Mouse (Mus musculus): Measurements from ENCODE around the gene Mmp20.

Mmp20 gene

GRCm38 (mm10) chr9:7627931-7628330, at the start of gene Mmp20:
TSS of gene Mmp20 (plus strand) at chr9:7628231.
- in situ Hi-C loops (cut with MboI, MseI): no loop called here

DNA sequence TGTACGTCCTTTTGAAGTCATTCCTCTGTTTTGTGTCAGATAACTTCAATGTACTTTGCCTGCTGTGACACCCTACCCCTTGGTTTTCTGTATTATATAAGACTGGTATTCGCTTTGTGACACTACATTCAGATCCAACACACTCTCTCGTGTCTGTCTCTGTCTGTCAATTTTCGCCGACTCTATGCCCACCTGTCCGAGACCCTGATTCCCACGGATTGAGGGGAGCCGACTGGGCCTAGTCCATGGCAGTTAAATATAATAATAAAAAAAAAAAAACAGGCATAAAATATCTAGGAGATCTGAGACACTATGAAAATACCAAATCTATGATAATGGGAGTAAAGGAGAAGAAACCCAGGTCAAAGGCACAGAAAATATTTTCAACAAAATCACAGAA, 38.0 kb upstream of the Mmp20 start:
- in situ Hi-C loops (cut with MboI, MseI): no loop called here

GRCm38 (mm10) chr9:7593272-7593812, 34.7 kb upstream of the Mmp20 start:
- in situ Hi-C loops (cut with MboI, MseI): no loop called here

DNA sequence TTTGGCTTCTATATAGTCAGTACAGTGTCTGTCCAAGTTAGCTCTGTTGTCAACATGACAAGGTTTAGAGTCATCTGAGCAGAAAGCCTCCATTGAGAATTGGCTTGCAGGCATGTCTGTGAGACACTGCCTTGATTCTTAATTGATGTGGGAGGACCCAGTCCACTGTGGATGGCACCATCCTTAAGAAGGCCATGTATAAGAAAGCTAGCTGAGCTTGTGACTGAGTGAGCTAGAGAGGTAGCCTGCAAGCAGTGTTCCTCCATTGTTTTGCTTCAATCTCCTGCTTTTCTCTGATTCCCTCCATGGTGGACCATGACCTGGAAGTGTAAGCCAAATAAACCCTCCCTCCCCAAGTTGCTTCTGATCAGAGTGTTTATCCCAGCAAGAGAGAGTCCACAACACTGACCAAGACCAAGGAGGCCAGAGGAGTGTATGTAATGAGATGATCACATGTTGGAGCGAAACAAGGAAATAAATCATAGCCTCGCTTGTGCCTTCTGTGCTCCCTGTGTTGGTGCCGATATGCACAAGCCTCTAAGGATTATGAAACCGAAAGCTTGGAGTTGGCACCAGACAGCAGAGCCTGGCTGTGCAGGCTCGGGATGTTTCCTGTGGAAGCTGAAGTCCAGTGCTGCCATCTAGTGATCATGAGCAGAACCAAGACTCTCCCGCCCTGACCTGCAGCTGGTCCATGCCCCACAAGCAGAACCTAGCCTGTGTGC, 33.1 kb upstream of the Mmp20 start:
- in situ Hi-C loops (cut with MboI, MseI): loop anchor here (5.0 kb wide), 1 partner anchor 378 kb away; no protein-coding TSS in a partner anchor

DNA sequence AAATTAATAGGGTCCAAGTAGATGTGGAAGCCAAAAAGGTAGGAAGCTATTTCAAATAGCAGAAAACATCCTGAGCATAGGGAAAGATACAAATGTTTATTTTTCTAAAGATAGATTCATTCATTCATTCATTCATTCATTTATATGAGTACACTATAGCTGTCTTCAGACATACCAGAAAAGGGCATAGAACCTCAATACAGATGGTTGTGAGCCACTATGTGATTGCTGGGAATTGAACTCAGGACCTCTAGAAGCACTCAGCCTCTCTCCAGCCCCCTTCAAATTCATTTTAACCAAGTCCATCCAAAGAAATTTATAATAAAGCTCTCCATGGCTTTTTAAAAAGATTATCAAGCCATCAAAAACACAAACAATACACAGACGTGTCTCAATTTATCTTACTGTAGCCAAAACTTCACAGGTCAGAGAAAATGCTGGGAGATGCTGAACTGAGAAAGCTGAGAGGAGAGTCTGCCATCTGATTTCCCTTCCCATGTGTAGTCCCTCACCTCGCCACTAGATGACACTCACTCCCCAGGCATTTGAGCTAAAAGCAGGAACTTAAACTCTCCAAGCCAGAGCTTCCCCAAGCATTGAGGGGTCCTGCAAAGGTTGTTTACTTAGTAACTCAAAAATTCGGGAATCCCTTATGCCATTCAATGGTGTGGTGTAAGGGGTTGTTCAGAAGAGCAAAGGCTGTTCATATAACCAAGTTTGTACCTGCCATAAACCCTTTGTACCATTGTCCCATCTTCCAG, 24.9 kb upstream of the Mmp20 start:
- in situ Hi-C loops (cut with MboI, MseI): loop anchor here in 1 of 2 experiments (5.0 kb wide), 1 partner anchor 294 kb away; no protein-coding TSS in a partner anchor

- in situ Hi-C loops (cut with MboI, MseI): loop anchor here in 1 of 2 experiments (5.0 kb wide), 1 partner anchor 293 kb away; no protein-coding TSS in a partner anchor
These were observed 24.0 kb upstream of the Mmp20 start for GRCm38 (mm10) chr9:7604005-7604404.

DNA sequence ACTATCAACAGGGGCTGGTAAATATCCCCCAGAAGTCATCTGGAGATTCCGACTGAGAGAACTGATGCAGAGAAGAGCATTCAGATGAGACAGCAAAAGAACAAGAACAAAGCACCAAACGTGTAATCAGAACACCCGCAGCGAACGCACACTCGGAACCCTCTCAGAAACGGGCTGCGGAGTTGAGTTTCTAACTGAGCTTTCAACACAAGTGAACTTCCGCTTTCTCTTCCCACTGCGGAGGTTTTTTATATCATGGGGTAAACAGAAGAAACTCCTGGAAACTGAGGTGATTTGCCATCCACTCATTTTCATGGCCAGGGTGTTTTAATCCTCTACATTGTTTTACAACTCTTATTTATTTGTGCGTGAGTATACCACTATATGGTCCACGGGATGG, 22.4 kb upstream of the Mmp20 start:
- in situ Hi-C loops (cut with MboI, MseI): no loop called here

- in situ Hi-C loops (cut with MboI, MseI): loop anchor here in 1 of 2 experiments (5.0 kb wide), 1 partner anchor 85 kb away; no protein-coding TSS in a partner anchor
These were observed 5.4 kb upstream of the Mmp20 start for GRCm38 (mm10) chr9:7622582-7622981.

- in situ Hi-C loops (cut with MboI, MseI): no loop called here
These were observed 5.9 kb downstream of the Mmp20 start for GRCm38 (mm10) chr9:7633936-7634335.

DNA sequence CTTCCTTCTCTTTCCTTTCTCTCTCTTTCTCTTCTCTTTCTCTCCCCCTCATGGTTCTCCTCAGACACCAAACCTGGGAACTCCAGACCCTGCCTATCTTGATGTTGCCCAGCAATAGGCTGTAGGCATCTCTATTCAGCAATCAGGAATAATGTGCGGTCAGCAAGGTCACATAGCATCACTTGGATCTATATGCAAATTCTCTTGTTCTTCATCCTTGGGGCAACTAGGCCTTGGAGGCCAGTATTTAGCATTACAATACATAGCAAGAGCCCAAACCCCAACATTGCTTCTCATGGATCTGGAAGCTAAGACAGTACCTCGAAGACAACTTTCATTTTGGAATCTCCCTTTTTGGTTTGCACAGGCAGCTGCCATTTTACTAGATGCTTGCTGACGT, 19.9 kb downstream of the Mmp20 start:
- in situ Hi-C loops (cut with MboI, MseI): no loop called here

DNA sequence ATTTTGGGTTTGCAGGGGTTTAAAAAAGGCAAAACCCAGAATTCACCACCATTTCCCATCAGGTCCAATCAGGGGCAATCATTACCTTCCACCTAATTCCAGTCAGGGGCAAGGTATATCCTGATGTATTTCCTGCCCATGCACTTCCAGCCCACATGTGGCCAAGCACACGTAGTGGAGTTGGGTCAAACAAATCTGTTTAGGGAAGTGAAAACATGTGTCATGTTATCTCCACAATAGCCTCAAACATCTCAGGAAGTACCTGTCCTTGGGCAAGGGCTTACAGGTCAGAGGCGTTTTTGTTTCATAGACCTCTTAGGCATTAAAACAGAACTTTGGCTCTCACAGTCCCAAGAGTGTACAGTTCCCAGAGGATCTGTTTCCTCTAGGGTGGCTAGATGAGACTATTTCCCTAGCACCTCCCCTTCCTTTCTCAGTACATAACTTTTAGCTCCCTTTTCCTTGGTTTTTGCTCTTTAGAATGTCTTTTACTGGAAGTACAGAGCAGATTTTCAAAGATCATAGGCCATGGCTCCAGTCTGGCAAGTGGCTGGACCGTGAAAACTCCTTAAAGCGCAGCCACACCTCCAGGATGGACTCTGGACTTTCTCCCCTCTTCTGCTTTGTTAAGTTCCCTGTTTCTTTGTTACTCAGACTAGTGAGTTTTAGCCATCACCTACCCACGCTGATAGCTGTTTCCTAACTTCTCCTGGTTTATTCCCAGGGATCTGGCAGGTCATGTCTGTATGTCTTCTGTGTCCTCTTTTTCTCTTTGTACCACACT, 22.6 kb downstream of the Mmp20 start:
- in situ Hi-C loops (cut with MboI, MseI): no loop called here

GRCm38 (mm10) chr9:7652351-7653085, 24.5 kb downstream of the Mmp20 start:
- in situ Hi-C loops (cut with MboI, MseI): no loop called here

GRCm38 (mm10) chr9:7657946-7658345, 29.9 kb downstream of the Mmp20 start:
- in situ Hi-C loops (cut with MboI, MseI): no loop called here

DNA sequence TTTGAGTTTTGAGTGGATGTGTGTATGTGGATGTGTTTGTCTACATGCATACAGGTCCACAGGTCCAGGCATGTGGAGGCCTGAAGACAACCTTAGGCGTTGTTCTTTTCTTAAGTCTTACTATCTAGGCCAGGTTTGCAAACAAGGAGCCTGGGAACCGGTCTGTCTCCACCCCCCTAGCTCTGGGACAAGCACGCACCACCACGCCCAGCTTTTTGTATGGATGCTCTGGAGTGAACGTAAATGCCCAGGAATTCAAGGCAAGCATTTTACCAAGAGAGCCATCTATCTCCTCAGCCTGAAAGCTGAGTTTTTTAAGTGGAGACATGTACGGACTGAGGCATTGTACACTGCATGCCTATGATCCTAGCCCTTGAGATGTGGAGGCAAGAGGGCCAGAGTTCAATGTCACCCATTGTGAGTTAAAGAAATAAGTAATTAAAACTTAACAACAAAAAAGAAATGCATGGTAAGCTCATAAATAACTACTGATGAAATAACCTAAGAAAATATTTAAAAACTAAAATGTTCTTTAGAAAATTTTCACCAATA, 31.5 kb downstream of the Mmp20 start:
- in situ Hi-C loops (cut with MboI, MseI): no loop called here

- in situ Hi-C loops (cut with MboI, MseI): no loop called here
These were observed 33.3 kb downstream of the Mmp20 start for GRCm38 (mm10) chr9:7661371-7661770.

DNA sequence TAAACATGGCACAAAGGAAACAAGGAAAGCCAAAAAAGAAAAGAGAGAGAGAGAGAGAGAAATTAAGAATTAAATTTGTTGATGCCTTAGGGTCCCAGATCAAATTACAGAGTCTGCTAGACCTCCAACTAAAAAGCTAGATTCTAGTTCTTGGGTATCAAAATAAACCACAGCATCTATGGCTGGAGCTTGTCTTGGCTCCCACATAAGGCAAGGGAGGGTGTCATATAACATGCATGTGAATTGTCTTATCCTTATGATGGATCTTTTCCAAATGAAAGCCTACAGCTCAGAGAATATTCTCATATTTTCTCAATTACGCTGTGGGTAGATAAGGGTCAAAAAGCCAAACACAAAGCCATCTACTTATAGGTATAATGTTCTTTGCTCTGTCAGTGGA, 41.6 kb downstream of the Mmp20 start:
- in situ Hi-C loops (cut with MboI, MseI): no loop called here

- in situ Hi-C loops (cut with MboI, MseI): no loop called here
These were observed 45.0 kb downstream of the Mmp20 start for GRCm38 (mm10) chr9:7672985-7673384.

DNA sequence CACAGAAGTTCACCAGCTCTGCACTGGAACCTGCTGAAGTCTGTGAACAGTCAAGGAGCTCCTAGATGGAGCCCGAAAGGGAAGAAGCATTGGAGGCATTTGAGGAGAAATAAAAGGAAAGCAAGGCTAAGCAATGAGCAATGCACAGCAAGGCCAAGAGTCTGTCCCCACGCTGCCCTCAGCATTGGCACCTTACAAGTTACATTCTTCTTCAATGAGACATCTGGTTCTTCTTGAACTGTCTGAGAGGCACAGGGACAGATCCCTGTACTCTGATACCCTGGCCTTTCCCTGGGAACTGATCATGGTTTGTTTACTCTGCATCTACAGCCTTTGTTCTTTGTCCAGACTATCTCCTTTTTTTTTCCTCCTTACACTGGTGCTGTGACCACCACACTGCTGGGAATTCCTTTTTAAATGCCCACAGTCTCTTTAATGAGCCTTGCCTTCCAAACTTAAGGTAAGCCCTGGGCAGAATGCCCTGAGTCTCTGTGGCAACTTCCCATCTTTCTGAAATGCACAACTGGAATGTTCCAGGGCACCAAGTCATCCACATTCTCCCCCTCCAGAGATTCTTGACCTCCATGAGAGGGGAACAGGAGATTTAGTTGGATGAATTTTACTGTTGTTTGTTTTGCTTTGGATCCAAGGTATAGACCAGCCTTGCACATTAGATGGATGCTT, 50.3 kb downstream of the Mmp20 start:
- in situ Hi-C loops (cut with MboI, MseI): no loop called here

- in situ Hi-C loops (cut with MboI, MseI): no loop called here
These were observed 54.1 kb downstream of the Mmp20 start for GRCm38 (mm10) chr9:7682081-7682618.

DNA sequence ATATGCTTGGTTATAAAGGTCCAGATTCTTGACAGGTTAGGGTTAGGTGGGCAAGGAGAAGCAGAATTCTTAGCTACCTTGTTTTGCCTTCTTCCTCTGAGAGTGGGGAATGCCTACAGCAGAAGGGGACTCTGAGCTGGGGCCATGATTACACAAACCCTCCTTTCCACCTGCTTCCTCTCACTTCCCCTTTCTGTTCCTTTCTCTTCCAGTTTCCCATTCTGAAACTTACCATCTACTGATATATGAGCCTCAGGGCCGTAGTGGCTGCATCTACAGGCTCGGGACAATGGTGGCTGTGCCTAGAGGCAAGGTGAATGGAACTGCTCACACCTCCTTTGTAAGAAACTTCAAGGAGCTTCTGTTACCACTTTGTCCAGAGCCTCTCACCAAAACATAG, 58.0 kb downstream of the Mmp20 start:
- in situ Hi-C loops (cut with MboI, MseI): no loop called here

All from T-helper 17 cell (primary cell).